Mouse (Mus musculus) cerebellum, postnatal 14 days (tissue): ENCODE results near the gene Slc25a11.
A peak's percentile ranks its signal among the peaks of the same experiment; 100 is the strongest.

Experiments used
- DNase-seq, 2 experiments: peaks; one replicate each; pipeline ENCODE4 v3.0.0; 2021; ENCODE audit warnings: mixed read lengths in 2 of 2

Slc25a11 gene

DNA sequence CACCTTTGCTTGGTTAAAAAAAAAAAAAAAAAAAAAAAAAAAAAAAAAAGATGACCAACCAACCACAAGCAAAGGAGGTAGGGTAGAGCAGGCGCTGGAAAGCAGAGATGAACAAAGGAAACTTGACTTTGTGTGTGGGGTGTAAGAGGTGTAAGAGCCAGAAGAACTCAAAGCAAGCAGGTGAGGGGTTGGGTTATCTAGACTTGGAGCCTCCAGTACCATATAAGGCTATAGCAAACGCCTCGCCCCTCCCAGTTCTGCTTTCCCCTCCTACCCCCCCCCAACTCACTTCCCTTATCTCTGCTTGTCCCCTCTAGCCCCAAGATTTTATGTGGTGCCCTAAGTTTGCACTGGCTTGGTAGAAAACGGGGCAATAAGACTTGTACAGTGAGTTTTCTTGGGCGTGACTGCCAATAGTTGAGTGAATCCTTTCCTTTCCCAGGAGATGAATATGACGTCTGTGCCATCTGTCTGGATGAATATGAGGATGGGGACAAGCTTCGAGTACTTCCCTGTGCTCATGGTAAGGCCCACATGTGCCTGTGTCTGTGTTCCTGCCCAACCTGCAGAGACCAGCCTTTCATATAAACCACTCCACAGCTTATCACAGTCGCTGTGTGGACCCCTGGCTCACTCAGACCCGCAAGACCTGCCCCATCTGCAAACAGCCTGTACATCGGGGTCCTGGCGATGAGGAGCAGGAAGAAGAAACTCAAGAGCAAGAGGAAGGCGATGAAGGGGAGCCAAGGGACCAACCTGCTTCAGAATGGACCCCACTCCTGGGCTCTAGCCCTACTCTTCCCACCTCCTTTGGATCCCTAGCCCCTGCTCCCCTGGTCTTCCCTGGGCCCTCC lies 3.3 kb upstream of the Slc25a11 start:
- DNase-seq = no peak

- DNase-seq = no peak
These were observed 2.0 kb upstream of the Slc25a11 start for GRCm38 (mm10) chr11:70649185-70649734.

DNA sequence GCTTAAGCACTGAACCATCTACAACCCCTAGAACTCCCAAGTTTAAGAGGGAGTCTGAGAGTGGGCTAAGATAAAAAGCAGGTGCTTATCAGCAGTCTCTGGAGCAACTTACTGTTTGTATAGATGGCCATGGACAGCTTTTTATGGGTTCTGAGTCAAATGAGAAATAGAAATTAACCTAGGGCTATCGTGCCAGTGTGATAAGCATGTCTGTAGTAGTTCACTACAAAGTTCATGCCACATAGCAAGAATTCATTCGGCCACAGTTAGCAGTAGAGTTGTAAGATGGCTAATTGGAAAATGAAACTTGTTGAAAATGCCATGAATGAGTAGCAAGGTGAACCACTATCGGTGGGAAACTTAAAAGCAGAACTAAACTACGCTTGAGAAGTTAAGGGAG lies 1.2 kb upstream of the Slc25a11 start:
- DNase-seq = no peak

DNA sequence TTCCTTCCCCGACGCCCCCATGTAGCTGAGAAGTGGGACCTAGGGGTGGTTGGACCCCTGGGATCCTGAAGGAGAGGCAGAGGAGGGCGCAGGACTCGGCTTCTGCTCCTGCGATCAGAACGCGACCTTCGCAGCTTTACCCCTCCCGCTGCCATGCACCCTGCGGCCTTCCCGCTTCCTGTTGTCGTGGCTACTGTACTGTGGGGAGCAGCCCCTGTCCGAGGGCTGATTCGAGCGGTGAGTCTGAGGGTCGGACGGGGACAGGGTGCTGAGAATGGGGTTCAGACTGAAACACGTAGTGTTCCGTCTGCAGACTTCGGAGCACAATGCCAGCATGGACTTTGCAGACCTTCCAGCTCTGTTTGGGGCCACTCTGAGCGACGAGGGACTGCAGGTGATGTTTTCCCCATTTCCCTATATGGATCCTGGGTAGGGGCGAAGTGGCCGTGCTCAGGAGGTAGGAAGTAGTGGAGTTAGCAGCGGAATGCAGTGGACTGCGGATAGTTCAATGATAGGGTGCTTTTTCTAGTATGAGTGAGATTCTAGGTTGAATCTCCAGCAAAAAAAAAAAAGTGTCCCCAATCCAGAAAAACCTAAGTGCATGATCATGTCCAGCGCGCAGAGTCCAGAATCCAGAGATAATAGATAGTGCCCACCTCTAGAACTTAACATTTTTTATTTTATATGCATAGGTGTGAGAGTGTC lies 589 bp upstream of the Slc25a11 start:
- DNase-seq = peak; percentile 44 to 46

DNA sequence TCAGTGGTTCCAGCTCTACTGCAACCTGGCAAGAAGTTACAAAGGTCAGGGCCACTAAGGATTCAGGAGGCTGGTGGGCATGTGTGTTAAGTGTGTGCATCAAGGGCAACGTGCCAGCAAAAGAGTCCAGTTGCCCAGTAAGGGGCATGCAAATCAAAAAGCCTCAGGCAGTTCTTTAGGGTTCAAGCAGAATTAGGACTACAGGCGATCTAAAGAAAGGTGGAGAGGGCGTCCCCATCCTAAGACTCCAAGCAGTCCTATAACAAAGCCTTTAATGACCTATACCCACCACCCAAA lies 1.1 kb downstream of the Slc25a11 start:
- peak; percentile 53 to 66 for DNase-seq

DNA sequence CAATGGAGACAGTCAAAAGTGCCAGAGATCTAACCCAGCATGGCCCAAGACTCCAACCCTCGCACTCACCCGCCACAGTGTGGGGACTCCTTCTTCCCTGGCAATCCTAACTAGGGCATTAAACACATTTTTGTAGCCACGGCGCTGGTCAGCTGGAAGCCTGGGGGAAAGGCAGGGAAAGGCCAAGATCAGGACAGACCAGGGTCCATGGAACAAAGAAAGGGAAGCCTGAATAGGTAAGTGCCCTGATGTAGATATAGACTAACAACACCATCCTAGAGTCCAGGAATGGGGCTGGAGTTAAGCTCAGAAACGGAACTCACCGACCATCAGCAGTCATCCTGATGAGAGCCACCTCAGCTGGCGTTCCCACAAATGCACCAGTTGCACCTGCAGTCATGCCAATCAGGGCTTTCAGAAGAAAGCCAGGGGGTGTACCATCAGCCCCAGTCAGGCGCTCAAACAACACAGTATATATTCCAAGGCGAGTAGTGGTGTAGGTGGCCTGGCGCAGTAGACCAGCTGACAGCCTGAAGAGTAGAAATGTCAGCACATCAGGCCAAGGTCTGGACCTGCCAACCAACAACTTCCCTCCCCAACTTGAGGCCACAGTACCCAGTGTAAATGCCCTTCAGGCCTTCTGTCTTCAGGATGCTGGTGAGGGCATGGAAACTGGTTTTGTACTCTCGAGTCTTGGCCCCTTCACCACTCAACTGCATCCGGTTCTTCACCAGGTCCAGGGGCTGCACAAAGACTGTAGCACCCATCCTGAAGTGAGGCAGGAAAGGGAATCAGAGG lies 1.6 kb downstream of the Slc25a11 start:
- no peak for DNase-seq

DNA sequence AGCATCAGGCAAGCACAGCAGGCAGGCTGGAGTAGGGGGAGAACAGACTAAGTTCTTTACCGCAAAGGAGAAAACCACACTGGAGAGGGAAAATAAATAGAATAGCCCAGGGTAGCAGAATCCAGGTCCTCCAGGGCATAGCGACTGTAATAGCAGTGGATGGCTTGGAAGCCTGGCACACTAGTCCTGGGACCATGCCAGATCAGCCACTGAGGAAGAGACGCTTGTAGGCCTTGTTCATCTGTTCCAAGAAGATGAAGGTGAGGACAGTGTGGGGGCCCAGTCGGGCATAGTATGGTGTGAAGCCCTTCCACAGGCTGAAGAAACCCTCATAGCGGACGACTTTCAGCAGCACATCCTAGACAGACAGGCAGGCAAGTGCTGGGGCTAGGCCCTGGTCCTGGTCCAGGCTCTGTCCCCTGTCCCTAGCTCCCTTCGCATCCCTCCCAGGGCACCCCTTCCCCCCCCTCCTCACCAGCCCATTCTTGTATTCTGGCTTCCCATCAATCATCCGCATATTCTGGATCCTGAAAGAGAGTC lies 2.6 kb downstream of the Slc25a11 start:
- DNase-seq = peak; percentile 50 to 51

GRCm38 (mm10) chr11:70643051-70643450 lies 4.2 kb downstream of the Slc25a11 start:
- peak in 1 of 2 experiments; percentile 28 for DNase-seq

GRCm38 (mm10) chr11:70641241-70641640 lies 6.0 kb downstream of the Slc25a11 start:
- no peak for DNase-seq

DNA sequence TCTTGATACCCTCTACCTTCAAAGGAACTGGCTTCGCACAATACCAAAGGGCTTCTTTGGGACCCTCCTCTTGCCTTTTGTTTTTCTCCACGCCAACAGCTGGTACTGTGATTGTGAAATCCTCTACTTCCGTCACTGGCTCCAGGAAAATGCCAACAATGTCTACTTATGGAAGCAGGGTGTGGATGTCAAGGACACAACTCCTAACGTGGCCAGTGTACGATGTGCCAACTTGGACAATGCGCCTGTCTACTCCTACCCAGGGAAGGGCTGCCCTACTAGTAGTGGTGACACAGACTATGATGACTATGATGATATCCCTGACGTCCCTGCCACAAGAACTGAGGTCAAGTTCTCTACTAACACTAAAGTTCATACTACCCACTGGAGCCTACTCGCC lies 7.3 kb downstream of the Slc25a11 start:
- DNase-seq = no peak

- no peak for DNase-seq
These were observed 8.5 kb downstream of the Slc25a11 start, which contains the start of gene Gp1ba for GRCm38 (mm10) chr11:70638714-70639278. Gp1ba (plus strand) TSS chr11:70639122.

DNA sequence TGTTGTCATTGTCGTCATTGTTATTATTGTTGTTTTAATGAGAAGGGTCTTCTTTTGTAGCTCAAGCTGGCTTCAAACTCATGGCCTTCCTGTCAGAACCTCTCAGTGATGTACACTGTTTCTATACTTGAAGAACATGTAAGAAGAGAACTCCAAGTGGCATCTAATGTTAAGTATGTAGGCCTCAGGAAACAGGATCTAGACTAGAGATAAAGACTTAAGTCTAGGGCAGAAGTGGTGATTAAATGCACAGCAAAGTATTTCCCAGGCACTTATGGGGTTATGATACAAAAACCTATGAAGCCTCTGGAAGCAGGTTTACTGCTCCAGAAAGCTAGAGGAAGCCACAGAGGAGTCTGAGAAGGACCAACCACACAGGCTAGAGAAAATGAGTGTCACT lies 9.0 kb downstream of the Slc25a11 start:
- DNase-seq = no peak

DNA sequence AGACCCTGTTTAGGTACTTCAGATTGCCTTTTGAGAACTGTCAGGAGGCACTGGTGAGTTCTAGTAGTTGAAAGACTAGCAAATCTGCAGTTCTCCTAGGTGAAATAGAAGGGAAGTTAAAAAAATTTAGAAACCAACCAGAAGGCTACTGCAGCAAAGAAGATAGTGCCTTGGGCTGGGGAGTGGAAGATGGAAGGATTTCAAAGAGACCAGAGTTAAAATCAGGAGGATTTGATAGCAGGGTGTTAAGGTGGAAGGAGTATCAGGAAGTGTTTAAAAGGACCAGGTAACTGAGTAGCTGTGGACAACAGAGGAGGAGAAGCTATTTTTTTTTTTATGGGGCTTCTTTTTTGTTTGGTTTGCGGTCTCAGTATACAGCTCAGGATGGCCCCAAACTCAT lies 9.5 kb downstream of the Slc25a11 start:
- DNase-seq = no peak

DNA sequence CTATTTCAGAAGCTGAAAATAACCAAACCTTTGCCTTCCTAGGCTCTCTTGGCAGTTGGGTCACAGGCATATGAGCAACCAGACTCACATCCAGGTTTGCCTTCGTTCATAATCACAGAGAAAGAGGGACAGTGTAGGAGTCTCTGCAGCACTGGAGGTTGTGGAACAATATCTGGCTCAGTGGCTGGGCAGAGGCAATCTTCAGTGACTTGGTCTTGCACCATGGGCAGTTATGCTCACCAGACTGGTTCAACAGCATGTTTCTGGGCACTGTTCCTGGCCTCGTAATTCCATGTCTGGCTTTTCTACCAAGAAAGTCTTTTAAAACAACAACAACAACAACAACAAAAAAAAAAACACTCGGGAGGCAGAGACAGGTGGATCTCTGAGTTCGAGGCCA lies 11.7 kb downstream of the Slc25a11 start:
- DNase-seq = no peak

DNA sequence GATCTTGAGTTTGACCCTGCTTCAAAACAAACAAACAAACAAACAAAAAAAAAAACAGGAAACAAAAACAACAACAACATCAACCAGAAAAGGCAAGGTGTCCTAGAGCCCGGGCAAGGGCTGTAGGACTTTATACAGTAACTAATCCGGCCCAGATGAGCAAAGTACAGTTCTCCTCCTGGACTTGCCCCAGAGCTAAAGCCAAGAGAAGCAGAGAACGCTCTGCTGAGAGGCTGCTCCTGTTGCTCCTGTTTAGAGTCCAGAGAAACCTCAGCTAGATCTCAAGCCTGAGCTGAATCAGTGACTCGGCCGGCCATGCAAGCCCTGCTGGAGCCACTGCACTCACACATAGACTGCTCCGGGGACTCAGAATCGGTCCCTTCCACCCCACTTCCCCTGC lies 17.1 kb downstream of the Slc25a11 start:
- DNase-seq = no peak

GRCm38 (mm10) chr11:70629557-70629956 lies 17.7 kb downstream of the Slc25a11 start:
- no peak for DNase-seq

- no peak for DNase-seq
These were observed 18.8 kb downstream of the Slc25a11 start for GRCm38 (mm10) chr11:70628431-70628830.

DNA sequence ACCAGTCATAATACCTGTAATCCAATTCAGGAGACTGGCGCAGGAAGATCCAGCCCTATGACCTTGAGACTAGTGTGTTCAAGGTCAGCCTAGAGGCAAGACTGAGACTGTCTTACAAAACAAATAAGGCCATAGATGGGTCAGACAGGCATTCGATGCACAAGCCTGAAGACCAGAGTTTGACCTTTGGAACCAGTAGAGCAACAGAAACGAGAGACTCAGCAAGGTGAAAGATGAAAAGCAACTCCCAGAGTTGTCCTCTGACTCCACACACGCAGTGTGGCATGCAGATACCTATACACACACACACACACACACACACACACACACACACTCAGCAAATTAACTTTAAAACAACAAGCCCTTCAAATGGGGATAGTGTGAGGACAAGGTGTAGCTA lies 20.4 kb downstream of the Slc25a11 start:
- DNase-seq = no peak

GRCm38 (mm10) chr11:70625473-70625872 lies 21.8 kb downstream of the Slc25a11 start:
- DNase-seq = peak; percentile 56 to 80

- DNase-seq = no peak
These were observed 24.1 kb downstream of the Slc25a11 start for GRCm38 (mm10) chr11:70623053-70623742.

DNA sequence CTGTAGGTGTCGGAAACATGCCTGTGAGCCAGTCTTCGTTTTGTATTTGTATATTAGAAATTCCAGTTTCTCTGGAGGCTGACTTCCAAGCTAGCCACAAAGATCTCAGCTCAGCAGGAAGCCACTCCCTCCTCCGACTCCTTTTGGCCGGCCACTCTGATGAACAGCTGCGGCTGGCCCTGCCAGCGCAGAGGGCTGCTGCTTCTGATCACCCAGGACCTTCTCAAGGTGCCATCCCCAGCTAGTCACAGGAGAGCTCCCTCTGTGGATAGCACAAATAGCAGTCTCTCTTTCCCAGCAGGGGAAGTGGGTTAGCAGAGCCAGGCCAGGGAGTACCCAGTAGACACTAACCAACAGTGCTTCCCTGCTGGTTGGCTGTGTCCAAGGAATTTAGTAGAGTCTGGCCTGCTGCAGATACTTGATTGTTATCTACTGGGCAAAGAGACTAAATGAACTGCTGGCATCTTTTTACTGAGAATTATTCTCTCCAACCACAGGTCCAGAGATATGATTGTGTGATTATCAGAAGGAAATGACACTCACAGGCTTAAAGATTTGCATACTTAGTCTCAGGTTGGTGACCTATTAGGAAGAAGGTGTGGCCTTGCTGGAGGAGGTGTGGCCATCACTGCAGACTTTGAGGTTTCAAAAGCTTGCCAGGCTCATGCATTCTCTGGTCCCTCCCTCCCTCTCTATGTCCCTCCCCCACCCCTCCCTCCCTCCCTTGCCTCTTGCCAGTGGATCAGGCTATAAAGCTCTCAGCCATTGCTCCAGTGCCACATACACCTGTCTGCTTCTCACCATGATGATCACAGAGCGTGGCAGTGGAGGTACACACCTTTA lies 25.1 kb downstream of the Slc25a11 start:
- no peak for DNase-seq
